ENCODE assay signal across 10 mouse cellular contexts in genomic region chr15:8967573-8968228, GRCm38 (mm10). TPM values are rescaled to one million over a fixed set of nuclear protein-coding genes. Genes with fewer than 3 reads are reported as not detected.
DNase-seq lines count a peak whose midpoint lies in the region; ATAC-seq and TF ChIP-seq lines count a peak whose summit lies in the region.
"Had no signal": no experiment of that assay in that cellular context is flagged by ENCODE, and none has a peak within 500 bp of the region (broad histone marks: within the 10 kb centered on the region; RNA-seq: fewer than 3 reads in every experiment).

Ranbp3l (plus strand) TSS chr15:8967949.

- no peak for TF ChIP-seq POLR2A in brain, embryonic 14.5 days (IDR thresholded peaks at IDR 0.05; ENCODE audit: borderline replicate concordance, extremely low read depth, insufficient read depth, insufficient read length, poor library complexity, severe bottlenecking)

- no peaks in the 10 kb centered on the region for H3K27me3 ChIP-seq in heart, embryonic 11.5 days (ENCODE audit: control insufficient read depth, insufficient read depth, low read length)
- H3K27me3 ChIP-seq in heart, embryonic 15.5 days = no peaks in the 10 kb centered on the region
- no peaks in the 10 kb centered on the region for H3K27me3 ChIP-seq in midbrain, embryonic 12.5 days

- H3K4me1 ChIP-seq in heart, embryonic 11.5 days (ENCODE audit: control insufficient read depth, insufficient read depth, low read length) = no peaks in the 10 kb centered on the region
- H3K4me1 ChIP-seq in heart, embryonic 15.5 days (replicated peaks) = no peaks in the 10 kb centered on the region
- no peaks in the 10 kb centered on the region; the same call in 1 of the 2 replicates for H3K4me1 ChIP-seq in midbrain, embryonic 12.5 days

- peak within 1 kb of the TSS; percentile 25 for H3K4me2 ChIP-seq in heart, embryonic 11.5 days
- H3K4me2 ChIP-seq in heart, embryonic 15.5 days = peak within 1 kb of the TSS; percentile 50
- H3K4me2 ChIP-seq in midbrain, embryonic 12.5 days (replicated peaks) = peak within 1 kb of the TSS; percentile 34

- H3K4me3 ChIP-seq in heart, embryonic 11.5 days (ENCODE audit: low read depth, low read length) = no peak within 1 kb of the TSS
- peak within 1 kb of the TSS; percentile 22 for H3K4me3 ChIP-seq in heart, embryonic 15.5 days
- H3K4me3 ChIP-seq in midbrain, embryonic 12.5 days = no peak within 1 kb of the TSS

- 61% methylated on average over 18 of the region's 18 CpGs for WGBS in heart, embryonic 11.5 days (ENCODE audit: insufficient replicate concordance)
- 60% methylated on average over 18 of the region's 18 CpGs for WGBS in heart, embryonic 15.5 days
- WGBS in midbrain, embryonic 12.5 days = 63% methylated on average over 18 of the region's 18 CpGs

- DNase-seq in heart, adult 8-10 months (ENCODE audit: low spot score) = no peak
- DNase-seq in brain, embryonic 14.5 days (ENCODE audit: low read depth) = peak; percentile 66
- peak; percentile 19 to 41 for DNase-seq in layer of hippocampus, postnatal 14 days (ENCODE audit: low spot score in 2 of 2)
- no peak for DNase-seq in embryo, embryonic 9.5 days (ENCODE audit: extremely low spot score)
- no peak for DNase-seq in spleen, postnatal 10 days (ENCODE audit: low spot score in 2 of 2)

- no peak within 1 kb of the TSS for H3K9ac ChIP-seq in heart, embryonic 11.5 days (ENCODE audit: low read depth, low read length)
- H3K9ac ChIP-seq in heart, embryonic 15.5 days = no peak within 1 kb of the TSS; the same call in 1 of the 2 replicates
- peak within 1 kb of the TSS; percentile 34; the same call in 1 of the 2 replicates for H3K9ac ChIP-seq in midbrain, embryonic 12.5 days (replicated peaks)

- TF ChIP-seq CTCF in brain, embryonic 14.5 days (IDR thresholded peaks at IDR 0.05; ENCODE audit: borderline replicate concordance, extremely low read depth, insufficient read depth, insufficient read length) = no peak

- no peak within 1 kb of the TSS for H3K27ac ChIP-seq in heart, embryonic 11.5 days (ENCODE audit: low read depth, low read length)
- H3K27ac ChIP-seq in heart, embryonic 15.5 days = no peak within 1 kb of the TSS
- no peak within 1 kb of the TSS for H3K27ac ChIP-seq in midbrain, embryonic 12.5 days (replicated peaks)

- no peak for ATAC-seq in heart, embryonic 11.5 days (replicated peaks; ENCODE audit: insufficient number of reproducible peaks, low FRiP score, low TSS enrichment)
- no peak for ATAC-seq in heart, embryonic 15.5 days (replicated peaks; ENCODE audit: insufficient number of reproducible peaks, insufficient read depth, low FRiP score, low read depth)
- ATAC-seq in midbrain, embryonic 12.5 days (ENCODE audit: low FRiP score, low read depth) = no peak

- no peaks in the 10 kb centered on the region for H3K9me3 ChIP-seq in heart, embryonic 11.5 days (replicated peaks; ENCODE audit: control insufficient read depth, low read length)
- H3K9me3 ChIP-seq in heart, embryonic 15.5 days (replicated peaks) = no peaks in the 10 kb centered on the region
- no peaks in the 10 kb centered on the region for H3K9me3 ChIP-seq in midbrain, embryonic 12.5 days

- H3K36me3 ChIP-seq in heart, embryonic 11.5 days (ENCODE audit: control insufficient read depth, insufficient read depth, low read length) = no peaks in the 10 kb centered on the region
- H3K36me3 ChIP-seq in heart, embryonic 15.5 days = no peaks in the 10 kb centered on the region
- H3K36me3 ChIP-seq in midbrain, embryonic 12.5 days = no peaks in the 10 kb centered on the region

RNA-seq across cellular contexts. Expression of gene Ranbp3l, which starts in this region (rescaled TPM):
- polyA plus RNA-seq in heart, embryonic 11.5 days (2014; fragmentation: Nextera tagmentation; extraction: Ambion mirVana) = 0.46 and 0.96 TPM in 2 replicates
- not detected for total RNA-seq in heart, adult 8-10 months (2022)
- 4.5 and 7.5 TPM in 2 replicates for polyA plus RNA-seq in brain, embryonic 14.5 days (2012; rRNA removed)
- polyA plus RNA-seq in heart, embryonic 15.5 days (2015; fragmentation: Nextera tagmentation; extraction: Ambion mirVana) = 0.20 and 0.53 TPM in 2 replicates
- total RNA-seq in layer of hippocampus, postnatal 14 days (2021) = 1 to 10 TPM; 5.5 to 7.4 TPM
- 7.0 and 10.9 TPM in 2 replicates for polyA plus RNA-seq in midbrain, embryonic 12.5 days (2016; fragmentation: Nextera tagmentation; extraction: Ambion mirVana)
- total RNA-seq: heart, adult 18-20 months had no signal
- polyA plus RNA-seq: testis, adult 2 months had no signal

Comparison
In these comparisons a context has a peak if more than half of its experiments do, and no peak if none do; other contexts are left out.
1. RNA of gene Ranbp3l (total RNA-seq): 5.5 to 7.4 TPM in layer of hippocampus, postnatal 14 days; not detected in heart, adult 8-10 months; every median in the first group is over 4 times any median in the second.
2. DNase-seq: peak in brain, embryonic 14.5 days (single experiment) and layer of hippocampus, postnatal 14 days (2 of 2); none in heart, adult 8-10 months (single experiment), embryo, embryonic 9.5 days (single experiment) and spleen, postnatal 10 days (0 of 2).
3. Peak in every context shown above with its lines, with median percentiles within 50 percentile points of each other: H3K4me2 ChIP-seq.